Mouse (Mus musculus) forebrain, embryonic 13.5 days (tissue): ENCODE data around the gene Gm8369. TPM values are rescaled to one million over a fixed set of nuclear protein-coding genes. Genes with fewer than 3 reads are reported as not detected.
"Not testable (repeated sequence)": the region's sequence is repeated elsewhere in the genome, so short reads cannot be mapped to it uniquely, and the experiment has no call there.

ENCODE experiments used
- ATAC-seq: fragments of 200-750 bp; cut with Nextera tagmentation; 2 replicates; pipeline ENCODE4 v1.8.0; 2017
- H3K27ac ChIP-seq: fragments of 300-500 bp; sonication (generic); 2 replicates; pipeline ENCODE4 v1.5.1; 2015; ENCODE audit warnings: inconsistent platforms, mild to moderate bottlenecking, moderate library complexity
- H3K27me3 ChIP-seq: fragments of 300-500 bp; sonication (generic); 2 replicates; pipeline ENCODE4 v1.6.1; 2015; ENCODE audit warnings: mild to moderate bottlenecking, inconsistent platforms
- H3K36me3 ChIP-seq: fragments of 300-500 bp; sonication (generic); 2 replicates; pipeline ENCODE4 v1.6.1; 2015; ENCODE audit warnings: mild to moderate bottlenecking, inconsistent platforms; ENCODE audit not compliant: poor library complexity, severe bottlenecking
- H3K4me1 ChIP-seq: fragments of 300-500 bp; sonication (generic); 2 replicates; pipeline ENCODE4 v1.6.1; 2015; ENCODE audit warnings: inconsistent platforms
- H3K4me2 ChIP-seq: fragments of 300-500 bp; sonication (generic); 2 replicates; pipeline ENCODE4 v1.6.1; 2015; ENCODE audit warnings: inconsistent platforms, mild to moderate bottlenecking, moderate library complexity
- H3K4me3 ChIP-seq: fragments of 300-500 bp; sonication (generic); 2 replicates; pipeline ENCODE4 v1.5.1; 2015; ENCODE audit warnings: mild to moderate bottlenecking, inconsistent platforms
- H3K9ac ChIP-seq: fragments of 300-500 bp; sonication (generic); 2 replicates; pipeline ENCODE4 v1.6.1; 2015; ENCODE audit warnings: mild to moderate bottlenecking, inconsistent platforms
- H3K9me3 ChIP-seq: fragments of 300-500 bp; sonication (generic); replicated peaks from 2 replicates; pipeline ENCODE4 v1.6.1; 2016; ENCODE audit warnings: inconsistent platforms
- WGBS: fragments of 180-500 bp; shearing (Covaris S2); methylation state at CpG from one replicate; pipeline ENCODE4 v1.1.7; 2015; 5-methylcytosine and 5-hydroxymethylcytosine counted together
- polyA plus RNA-seq: library from polyadenylated mRNA; unstranded; fragments of >200 nt; fragmentation: Nextera tagmentation; extraction: Ambion mirVana; gene quantifications from 2 replicates; pipeline ENCODE4 v1.2.1, GENCODE M21; 2015

The Gm8369 gene
- polyA plus RNA-seq, 1 experiment from 2014 or later, result not detected

- H3K36me3 ChIP-seq, H3K27ac ChIP-seq, H3K4me1 ChIP-seq, H3K4me2 ChIP-seq, H3K4me3 ChIP-seq, H3K27me3 ChIP-seq, H3K9me3 ChIP-seq, H3K9ac ChIP-seq, ATAC-seq: not testable (repeated sequence)
- WGBS, result 71% methylated on average over 1 of the region's 1 CpGs
Measured at GRCm38 (mm10) chr19:11517373-11517772, 31.6 kb downstream of the Gm8369 start.

- H3K4me3 ChIP-seq, H3K27me3 ChIP-seq, H3K9me3 ChIP-seq, H3K4me2 ChIP-seq, H3K27ac ChIP-seq, ATAC-seq, H3K4me1 ChIP-seq, H3K36me3 ChIP-seq, H3K9ac ChIP-seq: not testable (repeated sequence)
- WGBS, result 90% methylated on average over 2 of the region's 2 CpGs
Measured at GRCm38 (mm10) chr19:11518356-11518755, 32.6 kb downstream of the Gm8369 start.

- Histone ChIP-seq H3K4me1 (no peaks in the 10 kb centered on the region), H3K9ac (no peak overlapping the region), H3K9me3 (no peaks in the 10 kb centered on the region), H3K4me2 (no peak overlapping the region), H3K27ac (no peak overlapping the region), H3K27me3 (no peaks in the 10 kb centered on the region), H3K4me3 (no peak overlapping the region), H3K36me3 (no peaks in the 10 kb centered on the region)
- WGBS, result 88% methylated on average over 3 of the region's 3 CpGs
- no peak for ATAC-seq
Measured at GRCm38 (mm10) chr19:11520146-11520545, 34.4 kb downstream of the Gm8369 start.

GRCm38 (mm10) chr19:11533421-11533820, 47.7 kb downstream of the Gm8369 start:
- H3K4me3 ChIP-seq, result no peak overlapping the region
- no peak overlapping the region for H3K4me2 ChIP-seq
- H3K9me3 ChIP-seq, result no peaks in the 10 kb centered on the region
- H3K36me3 ChIP-seq, result no peaks in the 10 kb centered on the region
- no peak overlapping the region for H3K27ac ChIP-seq
- 67% methylated on average over 1 of the region's 1 CpGs for WGBS
- no peak overlapping the region for H3K9ac ChIP-seq
- no peaks in the 10 kb centered on the region for H3K4me1 ChIP-seq
- no peak for ATAC-seq
- H3K27me3 ChIP-seq, result no peaks in the 10 kb centered on the region

GRCm38 (mm10) chr19:11533888-11534445, 48.2 kb downstream of the Gm8369 start:
- Histone ChIP-seq H3K36me3 (no peaks in the 10 kb centered on the region), H3K27me3 (no peaks in the 10 kb centered on the region), H3K9ac (no peak overlapping the region), H3K27ac (no peak overlapping the region), H3K4me3 (no peak overlapping the region), H3K4me2 (no peak overlapping the region), H3K9me3 (no peaks in the 10 kb centered on the region), H3K4me1 (no peaks in the 10 kb centered on the region)
- 64% methylated on average over 2 of the region's 2 CpGs for WGBS
- no peak for ATAC-seq

GRCm38 (mm10) chr19:11536593-11536992, 50.9 kb downstream of the Gm8369 start, which contains the start of gene Ms4a4d:
Gene Ms4a4d, plus strand, starts transcription at chr19:11536801.
- no peaks in the 10 kb centered on the region for H3K4me1 ChIP-seq
- H3K9ac ChIP-seq, result no peak within 1 kb of the TSS
- no peak within 1 kb of the TSS for H3K4me3 ChIP-seq
- H3K9me3 ChIP-seq, result no peaks in the 10 kb centered on the region
- no peak within 1 kb of the TSS for H3K27ac ChIP-seq
- no peaks in the 10 kb centered on the region for H3K27me3 ChIP-seq
- 14% methylated on average over 7 of the region's 7 CpGs for WGBS
- ATAC-seq, result no peak
- H3K36me3 ChIP-seq, result no peaks in the 10 kb centered on the region
- no peak within 1 kb of the TSS for H3K4me2 ChIP-seq

GRCm38 (mm10) chr19:11537336-11537735, 51.6 kb downstream of the Gm8369 start:
- H3K36me3 ChIP-seq, result no peaks in the 10 kb centered on the region
- H3K4me1 ChIP-seq, result no peaks in the 10 kb centered on the region
- H3K9me3 ChIP-seq, result no peaks in the 10 kb centered on the region
- no peak overlapping the region for H3K4me2 ChIP-seq
- WGBS, result 24% methylated on average over 2 of the region's 2 CpGs
- no peak overlapping the region for H3K4me3 ChIP-seq
- no peak overlapping the region for H3K27ac ChIP-seq
- no peaks in the 10 kb centered on the region for H3K27me3 ChIP-seq
- no peak for ATAC-seq
- no peak overlapping the region for H3K9ac ChIP-seq

GRCm38 (mm10) chr19:11540166-11540821, 54.6 kb downstream of the Gm8369 start:
- not testable (repeated sequence) for H3K9ac ChIP-seq, H3K9me3 ChIP-seq, H3K4me3 ChIP-seq, H3K36me3 ChIP-seq, H3K4me1 ChIP-seq, H3K27ac ChIP-seq, H3K4me2 ChIP-seq, ATAC-seq, H3K27me3 ChIP-seq
- 92% methylated on average over 1 of the region's 1 CpGs for WGBS

- not testable (repeated sequence) for H3K36me3 ChIP-seq, ATAC-seq, H3K9me3 ChIP-seq, H3K4me2 ChIP-seq, H3K27me3 ChIP-seq, H3K4me3 ChIP-seq, H3K4me1 ChIP-seq, H3K9ac ChIP-seq, H3K27ac ChIP-seq
- WGBS, result 86% methylated on average over 2 of the region's 2 CpGs
Measured at GRCm38 (mm10) chr19:11544383-11544782, 58.6 kb downstream of the Gm8369 start.

- H3K4me3 ChIP-seq, result no peak overlapping the region
- H3K27me3 ChIP-seq, result no peaks in the 10 kb centered on the region
- H3K4me2 ChIP-seq, result no peak overlapping the region
- H3K27ac ChIP-seq, result no peak overlapping the region
- ATAC-seq, result no peak
- H3K9me3 ChIP-seq, result no peaks in the 10 kb centered on the region
- H3K36me3 ChIP-seq, result no peaks in the 10 kb centered on the region
- no peak overlapping the region for H3K9ac ChIP-seq
- H3K4me1 ChIP-seq, result no peaks in the 10 kb centered on the region
Measured at GRCm38 (mm10) chr19:11547911-11548310, 62.2 kb downstream of the Gm8369 start.

- H3K4me2 ChIP-seq, result no peak overlapping the region
- H3K9ac ChIP-seq, result no peak overlapping the region
- no peak for ATAC-seq
- H3K36me3 ChIP-seq, result no peaks in the 10 kb centered on the region
- no peaks in the 10 kb centered on the region for H3K27me3 ChIP-seq
- no peak overlapping the region for H3K27ac ChIP-seq
- no peak overlapping the region for H3K4me3 ChIP-seq
- H3K4me1 ChIP-seq, result no peaks in the 10 kb centered on the region
- 92% methylated on average over 5 of the region's 5 CpGs for WGBS
- no peaks in the 10 kb centered on the region for H3K9me3 ChIP-seq
Measured at GRCm38 (mm10) chr19:11554726-11555125, 69.0 kb downstream of the Gm8369 start.

GRCm38 (mm10) chr19:11559560-11559959, 73.8 kb downstream of the Gm8369 start:
- ATAC-seq, H3K27me3 ChIP-seq, H3K36me3 ChIP-seq, H3K4me3 ChIP-seq, H3K4me2 ChIP-seq, H3K9me3 ChIP-seq, H3K4me1 ChIP-seq, H3K9ac ChIP-seq, H3K27ac ChIP-seq: not testable (repeated sequence)
